In the genomic region with DNA sequence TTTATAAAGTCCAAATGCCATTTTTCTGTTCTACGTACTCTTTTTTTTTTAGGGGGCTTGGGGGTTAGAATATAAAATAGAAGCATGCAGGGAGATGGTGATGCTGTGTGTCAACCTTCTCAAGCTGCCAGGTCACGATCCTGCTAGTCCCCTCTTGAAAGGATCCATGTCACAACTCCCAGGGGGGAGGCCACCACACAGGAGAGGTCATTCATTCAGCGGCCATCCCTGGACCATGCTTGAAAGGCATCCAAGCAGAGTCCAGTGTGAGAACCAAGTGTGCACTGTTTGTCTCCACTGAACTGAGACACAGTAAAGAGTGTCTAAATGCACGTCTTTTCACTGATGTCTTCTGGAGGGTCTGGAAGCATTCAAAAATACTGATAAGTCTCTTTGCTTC, we compare ENCODE assay signal across 17 mouse cellular contexts.
"Had no signal": no experiment of that assay in that cellular context is flagged by ENCODE, and none has a peak within 500 bp of the region (broad histone marks: within the 10 kb centered on the region; RNA-seq: fewer than 3 reads in every experiment).

No protein-coding gene starts in this region.

- H3K9ac ChIP-seq: kidney, embryonic 15.5 days; limb, embryonic 12.5 days; liver, embryonic 13.5 days; liver, postnatal 0 days; lung, embryonic 15.5 days; neural tube, embryonic 15.5 days had no signal

- H3K27me3 ChIP-seq: kidney, embryonic 15.5 days; limb, embryonic 12.5 days; liver, embryonic 13.5 days; lung, embryonic 15.5 days; megakaryocyte, embryonic 14.5 days; neural tube, embryonic 15.5 days had no signal

- DNase-seq: kidney, adult 2 months; kidney, postnatal 14 days; liver; liver, embryonic 13.5 days; liver, postnatal 0 days; lung, postnatal 14 days; spleen, adult 18-20 months; thymus, adult 18-20 months; thymus, postnatal 14 days had no signal

- H3K4me2 ChIP-seq: kidney, embryonic 15.5 days; limb, embryonic 12.5 days; liver, embryonic 13.5 days; lung, embryonic 15.5 days; neural tube, embryonic 15.5 days had no signal

- H3K4me3 ChIP-seq: kidney, embryonic 15.5 days; left cerebral cortex, adult 2 months; limb, embryonic 12.5 days; liver, embryonic 13.5 days; lung, embryonic 15.5 days; megakaryocyte, embryonic 14.5 days; myocyte; neural tube, embryonic 15.5 days had no signal

- ATAC-seq: liver, postnatal 0 days had no signal

- H3K9me3 ChIP-seq: lung, embryonic 15.5 days; neural tube, embryonic 15.5 days had no signal

- H3K27ac ChIP-seq: kidney, embryonic 15.5 days; left cerebral cortex, adult 2 months; limb, embryonic 12.5 days; liver, embryonic 13.5 days; lung, embryonic 15.5 days; macrophage; neural tube, embryonic 15.5 days had no signal

- H3K36me3 ChIP-seq: kidney, embryonic 15.5 days; limb, embryonic 12.5 days; liver, embryonic 13.5 days; lung, embryonic 15.5 days; neural tube, embryonic 15.5 days had no signal

- H3K4me1 ChIP-seq: kidney, embryonic 15.5 days; limb, embryonic 12.5 days; liver, embryonic 13.5 days; lung, embryonic 15.5 days; megakaryocyte, embryonic 14.5 days; neural tube, embryonic 15.5 days had no signal
